10 mouse cellular contexts compared by ENCODE assay signal in genomic region chr1:87396923-87397586, GRCm38 (mm10). TPM values are rescaled to one million over a fixed set of nuclear protein-coding genes. Genes with fewer than 3 reads are reported as not detected.
DNase-seq lines count a peak whose midpoint lies in the region; ATAC-seq and TF ChIP-seq lines count a peak whose summit lies in the region.
"Had no signal": no experiment of that assay in that cellular context is flagged by ENCODE, and none has a peak within 500 bp of the region (broad histone marks: within the 10 kb centered on the region; RNA-seq: fewer than 3 reads in every experiment).

No protein-coding gene starts in this region.

- ATAC-seq in heart, embryonic 16.5 days (replicated peaks; ENCODE audit: extremely low read depth, insufficient read depth, low FRiP score), result no peak
- ATAC-seq in limb, embryonic 14.5 days (ENCODE audit: low FRiP score, low read depth), result peak; percentile 80; the same call in 1 of the 2 replicates
- no peak for ATAC-seq in stomach, embryonic 15.5 days (ENCODE audit: insufficient read depth, low FRiP score, low read depth)
- ATAC-seq: forebrain, embryonic 13.5 days had no signal

- 54% methylated on average over 7 of the region's 7 CpGs for WGBS in heart, embryonic 16.5 days
- 33% methylated on average over 7 of the region's 7 CpGs for WGBS in limb, embryonic 14.5 days
- WGBS in stomach, embryonic 15.5 days, result 58% methylated on average over 7 of the region's 7 CpGs

- peaks cover 8% of the 10 kb centered on the region for H3K4me1 ChIP-seq in heart, embryonic 16.5 days (ENCODE audit: control insufficient read depth, insufficient read depth, low read length)
- H3K4me1 ChIP-seq in limb, embryonic 14.5 days (ENCODE audit: control insufficient read depth, insufficient read depth, low read length), result peaks cover 11% of the 10 kb centered on the region
- H3K4me1 ChIP-seq in stomach, embryonic 15.5 days, result peaks cover 3% of the 10 kb centered on the region

- intact Hi-C loops in heart, postnatal 14 days (cut with DNase I), result no loop called here
- intact Hi-C loops in gastrocnemius, postnatal 14 days (cut with DNase I; ENCODE audit: low total_unique reads), result no loop called here

- H3K4me3 ChIP-seq in heart, embryonic 16.5 days (ENCODE audit: low read length), result no peak overlapping the region
- H3K4me3 ChIP-seq in limb, embryonic 14.5 days (replicated peaks; ENCODE audit: low read length), result no peak overlapping the region
- no peak overlapping the region for H3K4me3 ChIP-seq in stomach, embryonic 15.5 days (replicated peaks)
- H3K4me3 ChIP-seq: forebrain, embryonic 13.5 days had no signal

- no peak overlapping the region for H3K9ac ChIP-seq in heart, embryonic 16.5 days (ENCODE audit: low read length)
- H3K9ac ChIP-seq in limb, embryonic 14.5 days (ENCODE audit: low read depth, low read length, severe bottlenecking), result no peak overlapping the region
- H3K9ac ChIP-seq in stomach, embryonic 15.5 days, result no peak overlapping the region
- H3K9ac ChIP-seq: forebrain, embryonic 13.5 days had no signal

- no peak for DNase-seq in heart, postnatal 14 days
- DNase-seq in right cerebral cortex, postnatal 10 days (ENCODE audit: low spot score in 2 of 2), result peak; percentile 32 to 49
- no peak for DNase-seq in right cerebral cortex, postnatal 25 days
- peak; percentile 87 for DNase-seq in limb, embryonic 14.5 days (ENCODE audit: low spot score)
- DNase-seq in gastrocnemius, postnatal 14 days, result no peak
- no peak for DNase-seq in thymus, postnatal 10 days (ENCODE audit: low spot score in 2 of 2)
- DNase-seq: heart, adult 18-20 months had no signal

- no peaks in the 10 kb centered on the region for H3K36me3 ChIP-seq in heart, embryonic 16.5 days (ENCODE audit: control insufficient read depth, insufficient read depth)
- H3K36me3 ChIP-seq in limb, embryonic 14.5 days (ENCODE audit: control insufficient read depth, insufficient read depth, low read length), result peaks cover 4% of the 10 kb centered on the region; the same call in 1 of the 2 replicates
- H3K36me3 ChIP-seq in stomach, embryonic 15.5 days, result no peaks in the 10 kb centered on the region

- no peaks in the 10 kb centered on the region for H3K9me3 ChIP-seq in heart, embryonic 16.5 days (replicated peaks; ENCODE audit: control insufficient read depth, low read length)
- no peaks in the 10 kb centered on the region for H3K9me3 ChIP-seq in limb, embryonic 14.5 days (ENCODE audit: control insufficient read depth, low read length)
- H3K9me3 ChIP-seq in stomach, embryonic 15.5 days, result no peaks in the 10 kb centered on the region
- H3K9me3 ChIP-seq: forebrain, embryonic 13.5 days had no signal

- peak overlapping the region; percentile 71 for H3K27ac ChIP-seq in heart, embryonic 16.5 days (ENCODE audit: low read length)
- peak overlapping the region; percentile 35; the same call in 1 of the 2 replicates for H3K27ac ChIP-seq in limb, embryonic 14.5 days (replicated peaks; ENCODE audit: low read depth, low read length)
- H3K27ac ChIP-seq in stomach, embryonic 15.5 days, result peak overlapping the region; percentile 58
- H3K27ac ChIP-seq: forebrain, embryonic 13.5 days had no signal

- TF ChIP-seq POLR2A in limb, embryonic 14.5 days (IDR thresholded peaks at IDR 0.05; ENCODE audit: borderline replicate concordance, extremely low read depth, insufficient read depth, insufficient read length), result no peak

- no peaks in the 10 kb centered on the region for H3K27me3 ChIP-seq in heart, embryonic 16.5 days (ENCODE audit: control insufficient read depth, insufficient read depth, low read length)
- no peaks in the 10 kb centered on the region for H3K27me3 ChIP-seq in limb, embryonic 14.5 days (ENCODE audit: control insufficient read depth, insufficient read depth, low read length)
- no peaks in the 10 kb centered on the region for H3K27me3 ChIP-seq in stomach, embryonic 15.5 days (replicated peaks)
- H3K27me3 ChIP-seq: forebrain, embryonic 13.5 days had no signal

- no peak overlapping the region for H3K4me2 ChIP-seq in heart, embryonic 16.5 days (ENCODE audit: low read depth, low read length)
- no peak overlapping the region for H3K4me2 ChIP-seq in limb, embryonic 14.5 days (replicated peaks; ENCODE audit: low read depth, low read length, severe bottlenecking)
- H3K4me2 ChIP-seq in stomach, embryonic 15.5 days, result no peak overlapping the region
- H3K4me2 ChIP-seq: forebrain, embryonic 13.5 days had no signal

RNA-seq across cellular contexts. Expression of gene Kcnj13, which starts 2.5 kb away (rescaled TPM):
- 0.97 and 2.4 TPM in 2 replicates for polyA plus RNA-seq in heart, embryonic 16.5 days (2015; fragmentation: Nextera tagmentation; extraction: Ambion mirVana)
- total RNA-seq in heart, postnatal 14 days (2021), result not detected
- 0.32 and 0.44 TPM in 2 replicates for polyA plus RNA-seq in limb, embryonic 14.5 days (2012; rRNA removed)
- 1.2 and 1.3 TPM in 2 replicates for polyA plus RNA-seq in limb, embryonic 14.5 days (2014; fragmentation: Nextera tagmentation; extraction: Ambion mirVana)
- 2.8 and 3.3 TPM in 2 replicates for polyA plus RNA-seq in stomach, embryonic 15.5 days (2015; fragmentation: Nextera tagmentation; extraction: Ambion mirVana)
- not detected for total RNA-seq in gastrocnemius, postnatal 14 days (2021)
- total RNA-seq: heart, adult 18-20 months had no signal

Comparison
In these comparisons a context has a peak if more than half of its experiments do, and no peak if none do; other contexts are left out.
1. DNase-seq: peak in right cerebral cortex, postnatal 10 days (2 of 2) and limb, embryonic 14.5 days (single experiment); none in heart, postnatal 14 days (0 of 2), right cerebral cortex, postnatal 25 days (single experiment), gastrocnemius, postnatal 14 days (single experiment) and thymus, postnatal 10 days (0 of 2).
2. Peak in every context shown above with its lines, with median percentiles within 50 percentile points of each other: H3K27ac ChIP-seq.